Mouse (Mus musculus) yolk sac, embryonic 10.5 days (tissue): ENCODE data around the gene Atg7.
"Not testable (repeated sequence)": the region's sequence is repeated elsewhere in the genome, so short reads cannot be mapped to it uniquely, and the experiment has no call there.

Source experiments
- DNase-seq: peaks from one replicate; pipeline ENCODE4 v3.0.0-alpha.2; 2017; ENCODE audit warnings: low spot score

Atg7 gene

DNA sequence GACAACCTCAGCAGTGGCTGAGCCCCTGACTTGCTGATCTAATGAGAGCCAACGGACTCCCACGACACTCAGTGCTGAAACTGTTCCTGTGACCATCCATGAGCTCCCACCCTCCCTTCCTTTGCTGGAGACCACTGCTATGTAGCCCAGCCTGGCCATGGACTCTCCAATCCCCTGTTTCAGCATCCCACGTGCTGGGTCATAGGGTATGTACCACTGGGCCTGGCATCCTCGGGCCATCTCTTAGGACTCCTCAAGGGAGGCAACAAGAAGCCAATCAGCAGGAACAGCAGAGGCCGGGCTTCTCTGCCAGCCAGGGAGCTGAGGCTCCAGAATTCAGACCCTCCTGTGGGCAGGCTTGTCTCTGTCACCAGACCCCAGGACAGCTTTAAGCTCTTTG lies 239.3 kb downstream of the Atg7 start:
- DNase-seq = no peak

DNA sequence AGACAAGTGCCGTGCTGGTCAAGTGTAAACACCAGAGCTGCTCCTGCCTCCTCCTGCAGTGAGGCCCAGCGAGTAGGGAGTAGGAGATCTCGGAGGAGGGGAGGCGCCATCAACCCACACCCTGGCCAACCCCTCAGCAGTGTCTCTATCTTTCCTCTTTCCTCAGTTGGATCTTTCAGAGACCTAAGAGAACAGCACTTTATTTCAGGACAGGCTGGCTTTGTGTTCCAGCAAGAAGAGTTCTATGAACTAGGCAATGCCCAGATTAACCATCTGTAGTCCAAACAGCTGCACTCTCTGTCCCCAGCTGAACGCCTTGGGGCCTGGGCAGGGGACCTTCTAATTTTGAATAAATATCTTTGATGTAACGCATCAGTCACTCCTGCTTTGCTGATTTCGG lies 239.8 kb downstream of the Atg7 start:
- DNase-seq = no peak

- peak; percentile 91 for DNase-seq
Observed at GRCm38 (mm10) chr6:114883261-114883740, 240.4 kb downstream of the Atg7 start.

DNA sequence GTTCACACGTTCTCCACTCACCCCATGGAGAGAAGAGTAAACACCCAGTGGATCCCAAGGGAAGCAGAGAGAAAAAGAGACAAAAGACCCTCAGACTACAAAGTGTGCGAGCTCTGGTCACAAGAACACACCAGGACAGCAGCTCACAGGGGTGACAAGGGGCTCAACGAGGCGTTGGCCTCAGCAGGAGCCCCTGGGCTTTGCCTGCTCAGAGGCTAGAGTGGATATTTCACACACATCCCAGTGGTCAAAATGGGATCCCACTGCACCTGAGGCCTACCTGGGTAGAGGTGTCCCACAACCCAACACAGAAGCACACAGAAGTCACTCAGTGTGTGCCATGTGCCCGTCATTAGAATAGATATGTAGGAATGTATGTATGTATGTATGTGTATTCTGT lies 242.2 kb downstream of the Atg7 start:
- no peak for DNase-seq

GRCm38 (mm10) chr6:114886012-114886411 lies 243.1 kb downstream of the Atg7 start:
- DNase-seq = no peak

DNA sequence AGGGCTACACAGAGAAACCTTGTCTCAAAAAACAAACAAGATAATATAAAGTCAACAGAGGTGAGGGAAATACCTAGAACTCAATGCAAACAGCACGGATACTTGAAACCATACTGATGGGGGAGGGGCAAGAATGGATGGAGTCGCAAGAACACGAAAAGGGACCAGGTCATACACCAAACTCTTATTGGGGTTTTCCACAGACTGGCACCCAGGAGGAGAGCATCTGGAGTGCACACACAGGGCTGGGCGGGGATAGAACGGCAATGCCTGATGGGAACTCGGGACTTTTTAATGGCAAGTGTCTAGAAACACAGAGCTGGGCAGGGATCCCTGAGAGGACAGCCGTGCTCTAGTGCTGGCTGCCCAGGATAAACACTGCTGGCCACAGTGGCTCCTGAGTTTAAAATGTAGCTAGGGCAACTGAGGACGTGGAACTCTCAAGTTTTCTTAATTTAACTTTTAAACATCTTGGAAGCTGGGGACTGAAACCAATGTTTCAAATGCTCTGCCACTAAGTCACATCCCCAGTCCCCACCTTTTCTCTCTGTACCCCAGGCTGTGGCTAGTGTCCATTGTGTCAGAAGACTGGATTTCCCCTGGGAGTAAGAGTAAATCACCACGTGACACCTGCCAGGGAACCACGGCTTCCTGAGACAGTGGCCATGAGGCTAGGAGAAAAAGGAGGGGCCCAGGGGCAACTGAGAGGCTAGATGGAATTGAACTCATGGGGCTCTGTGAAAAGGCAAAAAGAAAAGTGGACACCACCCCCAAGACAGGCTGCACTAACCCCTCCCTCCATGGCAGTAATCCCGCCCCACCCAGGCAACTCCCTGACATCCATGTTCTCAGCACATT lies 243.8 kb downstream of the Atg7 start:
- peak; percentile 73 for DNase-seq

- DNase-seq = peak; percentile 89
Observed at GRCm38 (mm10) chr6:114888922-114889321, 246.0 kb downstream of the Atg7 start.

GRCm38 (mm10) chr6:114889971-114890370 lies 247.1 kb downstream of the Atg7 start:
- not testable (repeated sequence) for DNase-seq

- no peak for DNase-seq
Observed at GRCm38 (mm10) chr6:114890411-114891115, 247.7 kb downstream of the Atg7 start.

DNA sequence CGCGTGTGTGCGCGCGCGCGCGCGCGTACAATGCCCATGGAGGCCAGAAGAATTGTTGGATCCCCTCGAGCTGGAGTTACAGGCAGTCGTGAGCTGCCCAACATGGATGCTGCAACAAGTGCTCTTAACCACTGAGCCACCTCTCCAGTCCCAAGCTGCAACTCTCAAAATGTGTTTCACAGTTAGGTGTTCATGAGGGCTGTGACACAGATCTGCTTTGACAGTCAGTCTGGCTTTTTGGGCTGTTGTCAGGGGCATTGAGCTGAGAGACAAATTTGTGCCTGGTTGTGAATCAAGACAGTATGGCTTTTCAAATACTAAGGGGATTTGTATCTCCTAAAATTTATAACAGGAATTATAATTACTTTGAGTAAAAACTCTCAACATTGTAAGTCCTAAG lies 248.4 kb downstream of the Atg7 start:
- DNase-seq = no peak

- no peak for DNase-seq
Observed at GRCm38 (mm10) chr6:114891771-114892170, 248.9 kb downstream of the Atg7 start.

GRCm38 (mm10) chr6:114892363-114892762 lies 249.5 kb downstream of the Atg7 start:
- no peak for DNase-seq

- no peak for DNase-seq
Observed at GRCm38 (mm10) chr6:114893427-114894209, 250.7 kb downstream of the Atg7 start.

- no peak for DNase-seq
Observed at GRCm38 (mm10) chr6:114894548-114895106, 251.7 kb downstream of the Atg7 start.

- DNase-seq = no peak
Observed at GRCm38 (mm10) chr6:114895191-114895590, 252.3 kb downstream of the Atg7 start.

GRCm38 (mm10) chr6:114896281-114896680 lies 253.4 kb downstream of the Atg7 start:
- DNase-seq = no peak

DNA sequence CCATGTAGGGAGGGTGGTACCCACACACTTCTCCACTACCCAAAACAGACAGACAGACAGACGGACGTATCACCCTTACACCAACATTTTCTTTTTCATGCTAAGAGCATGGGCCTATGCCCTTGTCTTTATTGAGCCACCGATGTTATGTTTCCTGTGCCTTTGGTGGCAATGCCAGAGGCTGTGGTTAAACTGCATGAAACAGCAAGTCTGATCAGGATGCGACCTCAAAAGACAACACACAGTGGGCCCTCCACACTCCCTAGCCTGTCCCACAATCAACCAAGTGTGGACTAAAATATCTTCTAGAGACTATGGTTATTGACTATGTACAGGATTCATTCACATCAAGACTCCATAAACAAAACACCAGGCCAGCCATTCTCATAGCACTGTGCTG lies 256.1 kb downstream of the Atg7 start:
- DNase-seq = no peak

DNA sequence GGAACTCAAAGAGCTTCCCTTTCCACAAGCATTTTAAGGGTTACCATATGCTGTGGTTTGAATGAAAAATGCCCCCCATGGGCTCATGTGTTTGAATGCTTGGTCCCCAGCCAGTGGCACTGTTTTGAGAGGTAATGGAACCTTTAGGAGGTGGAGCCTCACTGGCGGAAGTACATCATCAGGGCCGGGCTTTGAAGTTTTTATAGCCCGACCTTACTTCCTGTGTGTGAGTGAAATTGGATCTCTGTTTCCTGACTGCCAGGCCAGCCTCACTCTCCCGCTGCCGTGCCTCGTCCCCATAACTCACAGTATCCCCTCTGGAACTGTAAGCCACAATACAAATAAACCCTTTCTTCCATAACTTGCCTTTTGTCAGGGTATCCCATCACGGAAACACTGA lies 256.8 kb downstream of the Atg7 start:
- DNase-seq = no peak

- no peak for DNase-seq
Observed at GRCm38 (mm10) chr6:114900194-114900593, 257.3 kb downstream of the Atg7 start.

- DNase-seq = peak; percentile 85
Observed at GRCm38 (mm10) chr6:114901321-114901824, 258.5 kb downstream of the Atg7 start.

GRCm38 (mm10) chr6:114901921-114902320 lies 259.0 kb downstream of the Atg7 start:
- no peak for DNase-seq

DNA sequence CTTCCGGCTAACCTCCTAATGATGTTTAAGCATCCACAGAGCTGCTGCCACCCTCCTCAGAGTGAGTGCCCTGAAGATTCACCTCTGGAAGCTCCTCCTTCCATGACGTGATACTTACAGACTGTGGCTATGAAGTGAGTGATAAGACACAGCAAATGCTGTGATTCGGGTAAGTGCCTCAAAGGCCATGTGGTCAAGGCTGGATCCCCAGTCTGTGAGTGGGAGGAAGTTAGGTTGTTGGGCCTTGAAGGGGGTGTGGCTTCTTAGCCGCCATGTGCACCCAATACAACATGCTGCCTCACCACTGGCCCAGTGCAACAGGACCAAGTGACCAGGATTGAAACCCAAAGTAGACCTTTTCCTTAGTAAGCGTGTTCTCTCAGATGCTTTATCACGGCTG lies 261.3 kb downstream of the Atg7 start:
- no peak for DNase-seq
